Mouse (Mus musculus): Measurements from ENCODE around the gene Wdr89. TPM values are rescaled to one million over a fixed set of nuclear protein-coding genes. Genes with fewer than 3 reads are reported as not detected.

Wdr89 gene
- polyA plus RNA-seq, 1 experiment from 2014 or later: 10.5 TPM

DNA sequence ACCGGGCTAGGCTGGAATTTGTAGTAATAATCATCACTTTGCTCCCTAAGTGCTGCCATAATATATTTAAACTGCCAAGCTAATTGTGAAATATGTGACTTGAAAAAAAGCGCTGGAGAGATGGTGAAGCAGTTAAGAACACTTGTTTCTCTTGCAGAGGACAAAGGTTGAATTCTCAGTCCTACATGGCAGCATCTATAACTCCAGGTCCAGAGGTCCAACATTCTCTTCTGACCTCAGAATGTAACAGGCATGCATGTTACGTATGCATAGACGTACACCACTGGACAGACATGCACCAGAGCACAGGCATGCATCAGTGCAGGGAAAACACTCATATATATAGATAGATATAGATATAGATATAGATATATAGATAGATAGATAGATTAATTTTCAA, 9.1 kb upstream of the Wdr89 start:
- Histone ChIP-seq H3K4me3 (ENCODE audit: low read depth, low read length) (no peak overlapping the region), H3K36me3 (ENCODE audit: control insufficient read depth, insufficient read depth, low read length) (no peaks in the 10 kb centered on the region), H3K27me3 (ENCODE audit: control insufficient read depth, insufficient read depth, low read length) (no peaks in the 10 kb centered on the region), H3K27ac (ENCODE audit: low read depth, low read length) (no peak overlapping the region), H3K9ac (ENCODE audit: low read length) (no peak overlapping the region), H3K4me1 (ENCODE audit: control insufficient read depth, insufficient read depth, low read length) (no peaks in the 10 kb centered on the region), H3K4me2 (no peak overlapping the region), H3K9me3 (ENCODE audit: control insufficient read depth, low read length) (no peaks in the 10 kb centered on the region)
- DNase-seq (ENCODE audit: low spot score, missing footprints): no peak
- ATAC-seq (ENCODE audit: low FRiP score): no peak
- WGBS: 95% methylated on average over 4 of the region's 4 CpGs

DNA sequence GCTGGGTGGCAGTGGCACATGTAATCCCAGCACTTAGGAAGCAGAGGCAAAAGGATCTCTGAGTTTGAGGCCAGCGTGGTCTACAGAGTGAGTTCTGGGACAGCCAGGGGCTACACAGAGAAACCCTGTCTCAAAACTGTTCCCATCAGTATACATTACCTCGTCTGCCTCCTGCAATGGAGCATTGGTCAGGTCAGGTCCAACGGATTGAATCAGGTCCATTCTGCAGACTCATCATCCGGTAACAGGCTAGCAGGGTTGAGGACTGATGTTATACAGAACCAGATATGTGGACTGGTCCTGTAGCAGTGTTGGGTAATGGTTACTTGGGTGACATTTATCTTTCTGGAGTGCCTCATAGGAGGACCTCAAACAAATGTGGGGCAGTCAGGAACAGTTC, 3.3 kb upstream of the Wdr89 start:
- Histone ChIP-seq H3K4me3 (ENCODE audit: low read depth, low read length) (no peak overlapping the region), H3K27ac (ENCODE audit: low read depth, low read length) (no peak overlapping the region), H3K36me3 (ENCODE audit: control insufficient read depth, insufficient read depth, low read length) (no peaks in the 10 kb centered on the region), H3K9me3 (ENCODE audit: control insufficient read depth, low read length) (no peaks in the 10 kb centered on the region), H3K4me1 (ENCODE audit: control insufficient read depth, insufficient read depth, low read length) (peaks cover 12% of the 10 kb centered on the region), H3K9ac (ENCODE audit: low read length) (no peak overlapping the region), H3K4me2 (no peak overlapping the region), H3K27me3 (ENCODE audit: control insufficient read depth, insufficient read depth, low read length) (no peaks in the 10 kb centered on the region)
- ATAC-seq (ENCODE audit: low FRiP score) (no peak), DNase-seq (ENCODE audit: low spot score, missing footprints) (peak; percentile 76)
- 91% methylated on average over 4 of the region's 4 CpGs for WGBS

DNA sequence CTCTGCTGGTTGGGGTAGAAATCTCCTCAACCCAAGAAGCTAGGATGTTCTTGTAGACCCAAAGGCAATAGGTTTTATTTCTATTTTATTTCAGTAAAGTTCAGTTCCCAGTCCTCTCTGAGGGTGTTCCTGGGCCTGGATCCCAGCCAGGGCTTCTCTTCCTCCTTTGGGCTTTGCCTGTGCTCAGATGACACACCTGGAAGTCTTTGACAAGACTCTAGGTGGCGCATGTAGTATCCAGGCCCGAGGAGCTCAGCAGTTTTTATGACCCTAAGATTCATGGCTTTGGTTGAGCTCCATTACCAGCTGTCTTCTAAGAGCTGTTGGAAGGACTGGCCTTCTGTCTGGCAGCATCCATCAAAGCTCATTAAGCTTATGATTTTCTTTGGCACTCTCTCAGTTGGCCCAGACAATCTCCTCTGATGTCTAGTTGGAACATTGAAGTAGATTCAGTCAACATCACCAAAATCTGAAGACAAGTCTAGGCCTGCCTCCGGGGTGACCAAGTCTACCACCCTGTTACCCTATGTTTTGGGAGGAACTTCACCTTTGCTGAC, 2.5 kb upstream of the Wdr89 start:
- 92% methylated on average over 3 of the region's 3 CpGs for WGBS
- H3K9ac ChIP-seq (ENCODE audit: low read length): no peak overlapping the region
- H3K4me1 ChIP-seq (ENCODE audit: control insufficient read depth, insufficient read depth, low read length): peaks cover 12% of the 10 kb centered on the region
- H3K4me2 ChIP-seq: no peak overlapping the region
- no peaks in the 10 kb centered on the region for H3K36me3 ChIP-seq (ENCODE audit: control insufficient read depth, insufficient read depth, low read length)
- H3K4me3 ChIP-seq (ENCODE audit: low read depth, low read length): no peak overlapping the region
- no peaks in the 10 kb centered on the region for H3K9me3 ChIP-seq (ENCODE audit: control insufficient read depth, low read length)
- no peak for ATAC-seq (ENCODE audit: low FRiP score)
- DNase-seq (ENCODE audit: low spot score, missing footprints): no peak
- H3K27me3 ChIP-seq (ENCODE audit: control insufficient read depth, insufficient read depth, low read length): no peaks in the 10 kb centered on the region
- H3K27ac ChIP-seq (ENCODE audit: low read depth, low read length): no peak overlapping the region

- Histone ChIP-seq H3K27me3 (ENCODE audit: control insufficient read depth, insufficient read depth, low read length) (no peaks in the 10 kb centered on the region), H3K4me1 (ENCODE audit: control insufficient read depth, insufficient read depth, low read length) (peaks cover 12% of the 10 kb centered on the region), H3K36me3 (ENCODE audit: control insufficient read depth, insufficient read depth, low read length) (no peaks in the 10 kb centered on the region), H3K9ac (ENCODE audit: low read length) (no peak overlapping the region; the same call in 1 of the 2 replicates), H3K4me2 (peak overlapping the region; percentile 66), H3K4me3 (ENCODE audit: low read depth, low read length) (peak overlapping the region; percentile 68), H3K9me3 (ENCODE audit: control insufficient read depth, low read length) (no peaks in the 10 kb centered on the region), H3K27ac (ENCODE audit: low read depth, low read length) (no peak overlapping the region)
- no peak for DNase-seq (ENCODE audit: low spot score, missing footprints)
- WGBS: 91% methylated on average over 6 of the region's 6 CpGs
- ATAC-seq (ENCODE audit: low FRiP score): no peak
Measured at GRCm38 (mm10) chr12:75670611-75671010, 1.3 kb upstream of the Wdr89 start.

GRCm38 (mm10) chr12:75668916-75669257, 450 bp downstream of the Wdr89 start:
- peak overlapping the region; percentile 81 for H3K9ac ChIP-seq (ENCODE audit: low read length)
- WGBS: 2% methylated on average over 9 of the region's 9 CpGs
- ATAC-seq (ENCODE audit: low FRiP score) (no peak), DNase-seq (ENCODE audit: low spot score, missing footprints) (no peak)
- H3K9me3 ChIP-seq (ENCODE audit: control insufficient read depth, low read length): no peaks in the 10 kb centered on the region
- peak overlapping the region; percentile 82 for H3K4me2 ChIP-seq
- H3K4me3 ChIP-seq (ENCODE audit: low read depth, low read length): peak overlapping the region; percentile 68
- H3K36me3 ChIP-seq (ENCODE audit: control insufficient read depth, insufficient read depth, low read length): no peaks in the 10 kb centered on the region
- no peak overlapping the region for H3K27ac ChIP-seq (ENCODE audit: low read depth, low read length)
- H3K4me1 ChIP-seq (ENCODE audit: control insufficient read depth, insufficient read depth, low read length): peaks cover 12% of the 10 kb centered on the region
- H3K27me3 ChIP-seq (ENCODE audit: control insufficient read depth, insufficient read depth, low read length): no peaks in the 10 kb centered on the region

- ATAC-seq (ENCODE audit: low FRiP score) (no peak), DNase-seq (ENCODE audit: low spot score, missing footprints) (no peak)
- H3K4me1 ChIP-seq (ENCODE audit: control insufficient read depth, insufficient read depth, low read length): peaks cover 12% of the 10 kb centered on the region
- H3K4me2 ChIP-seq: no peak overlapping the region; the same call in 1 of the 2 replicates
- H3K9me3 ChIP-seq (ENCODE audit: control insufficient read depth, low read length): no peaks in the 10 kb centered on the region
- no peak overlapping the region for H3K27ac ChIP-seq (ENCODE audit: low read depth, low read length)
- WGBS: 94% methylated on average over 2 of the region's 2 CpGs
- H3K4me3 ChIP-seq (ENCODE audit: low read depth, low read length): no peak overlapping the region
- H3K9ac ChIP-seq (ENCODE audit: low read length): no peak overlapping the region
- H3K36me3 ChIP-seq (ENCODE audit: control insufficient read depth, insufficient read depth, low read length): no peaks in the 10 kb centered on the region
- H3K27me3 ChIP-seq (ENCODE audit: control insufficient read depth, insufficient read depth, low read length): no peaks in the 10 kb centered on the region
Measured at GRCm38 (mm10) chr12:75668221-75668620, 1.1 kb downstream of the Wdr89 start.

DNA sequence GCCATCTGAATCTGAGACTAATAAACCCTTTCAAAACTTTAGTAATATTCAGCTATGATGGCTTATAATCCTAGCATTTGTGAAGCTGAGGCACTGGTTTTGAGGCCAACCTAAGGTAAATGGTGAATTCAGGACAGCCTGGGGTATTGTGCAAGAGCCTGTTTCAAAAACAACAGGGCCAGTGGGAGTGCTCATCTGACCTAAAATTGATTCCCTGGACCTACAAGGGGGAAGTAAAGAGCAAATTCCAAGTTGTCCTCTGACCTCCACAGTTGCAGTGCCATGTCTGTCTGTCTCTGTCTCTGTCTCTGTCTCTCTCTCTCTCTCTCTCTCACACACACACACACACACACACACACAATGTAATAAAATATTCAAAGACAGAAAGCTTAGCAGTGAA, 2.4 kb downstream of the Wdr89 start:
- no peaks in the 10 kb centered on the region for H3K9me3 ChIP-seq (ENCODE audit: control insufficient read depth, low read length)
- ATAC-seq (ENCODE audit: low FRiP score) (no peak), DNase-seq (ENCODE audit: low spot score, missing footprints) (no peak)
- no peak overlapping the region for H3K27ac ChIP-seq (ENCODE audit: low read depth, low read length)
- H3K4me2 ChIP-seq: no peak overlapping the region
- no peak overlapping the region for H3K9ac ChIP-seq (ENCODE audit: low read length)
- H3K4me1 ChIP-seq (ENCODE audit: control insufficient read depth, insufficient read depth, low read length): peaks cover 12% of the 10 kb centered on the region
- H3K27me3 ChIP-seq (ENCODE audit: control insufficient read depth, insufficient read depth, low read length): no peaks in the 10 kb centered on the region
- no peak overlapping the region for H3K4me3 ChIP-seq (ENCODE audit: low read depth, low read length)
- H3K36me3 ChIP-seq (ENCODE audit: control insufficient read depth, insufficient read depth, low read length): no peaks in the 10 kb centered on the region

DNA sequence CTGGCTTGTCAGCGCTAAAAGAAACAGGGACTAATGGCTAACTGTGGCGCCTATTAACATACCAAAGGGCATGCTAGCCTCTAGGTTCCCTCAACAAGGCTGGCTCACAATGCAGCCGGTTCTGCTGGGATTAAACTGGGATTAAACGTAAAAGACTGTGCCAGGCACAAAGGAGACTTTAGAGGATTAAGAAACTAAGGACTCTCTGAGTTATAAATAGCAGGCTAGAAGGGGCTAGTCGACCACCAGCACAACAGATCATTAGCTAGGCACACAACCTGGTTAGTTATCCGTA, 4.9 kb downstream of the Wdr89 start:
- no peak overlapping the region for H3K4me2 ChIP-seq
- H3K9ac ChIP-seq (ENCODE audit: low read length): no peak overlapping the region
- no peaks in the 10 kb centered on the region; the same call in 1 of the 2 replicates for H3K27me3 ChIP-seq (ENCODE audit: control insufficient read depth, insufficient read depth, low read length)
- ATAC-seq (ENCODE audit: low FRiP score) (no peak), DNase-seq (ENCODE audit: low spot score, missing footprints) (peak; percentile 86)
- H3K4me1 ChIP-seq (ENCODE audit: control insufficient read depth, insufficient read depth, low read length): peaks cover 6% of the 10 kb centered on the region; the same call in 1 of the 2 replicates
- no peaks in the 10 kb centered on the region for H3K36me3 ChIP-seq (ENCODE audit: control insufficient read depth, insufficient read depth, low read length)
- H3K9me3 ChIP-seq (ENCODE audit: control insufficient read depth, low read length): no peaks in the 10 kb centered on the region
- WGBS: 10% methylated on average over 6 of the region's 6 CpGs
- H3K4me3 ChIP-seq (ENCODE audit: low read depth, low read length): no peak overlapping the region
- no peak overlapping the region for H3K27ac ChIP-seq (ENCODE audit: low read depth, low read length)

DNA sequence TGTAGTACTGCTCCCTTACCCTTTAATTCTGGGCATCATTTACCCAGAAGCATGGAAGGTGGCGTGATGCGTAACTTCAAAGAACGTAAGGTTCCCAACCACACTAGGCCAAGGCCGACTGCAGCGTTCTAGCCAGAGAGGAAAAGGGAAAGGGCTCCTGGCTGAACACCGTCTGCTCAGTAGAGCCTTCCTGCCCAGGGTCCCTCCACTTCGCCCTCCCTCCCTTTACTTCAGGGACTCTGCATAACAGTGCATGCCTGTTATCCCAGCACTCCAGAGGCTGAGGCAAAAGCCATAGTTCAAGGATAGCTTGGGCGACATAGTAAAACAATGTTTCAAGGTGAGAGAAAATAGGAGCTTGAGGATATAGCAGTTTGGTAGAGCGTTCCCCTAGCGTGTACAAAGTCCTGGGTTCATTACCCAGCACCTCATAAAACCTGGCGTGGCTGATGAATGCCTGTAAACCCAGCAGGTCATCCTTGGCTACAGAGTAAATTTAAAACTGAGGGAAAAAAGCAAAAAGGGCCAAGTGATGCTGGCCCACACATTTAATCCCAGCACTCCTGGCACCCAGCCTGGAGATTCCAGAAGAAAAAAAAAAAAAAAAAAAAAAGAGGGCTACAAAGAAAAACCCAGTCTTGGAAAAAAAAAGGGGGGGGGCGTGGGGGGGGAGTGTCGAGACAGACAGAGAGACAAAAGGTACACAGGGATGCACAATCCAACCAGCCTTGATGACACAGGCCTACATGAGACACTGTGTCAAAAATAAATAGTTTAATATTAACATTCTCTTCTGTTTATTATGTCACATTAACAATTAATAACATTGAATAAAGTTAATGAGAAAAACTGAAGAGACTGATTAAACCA, 5.5 kb downstream of the Wdr89 start:
- no peak overlapping the region for H3K27ac ChIP-seq (ENCODE audit: low read depth, low read length)
- ATAC-seq (ENCODE audit: low FRiP score) (0 out of 2 replicates have a peak, but pooled peaks have one; percentile 33), DNase-seq (ENCODE audit: low spot score, missing footprints) (peak; percentile 80)
- H3K27me3 ChIP-seq (ENCODE audit: control insufficient read depth, insufficient read depth, low read length): no peaks in the 10 kb centered on the region; the same call in 1 of the 2 replicates
- H3K4me2 ChIP-seq: no peak overlapping the region
- 0 out of 2 replicates have a peak overlapping the region, but pooled peaks have one; percentile 31 for H3K9ac ChIP-seq (ENCODE audit: low read length)
- H3K9me3 ChIP-seq (ENCODE audit: control insufficient read depth, low read length): no peaks in the 10 kb centered on the region
- 32% methylated on average over 12 of the region's 13 CpGs for WGBS
- H3K36me3 ChIP-seq (ENCODE audit: control insufficient read depth, insufficient read depth, low read length): no peaks in the 10 kb centered on the region
- H3K4me1 ChIP-seq (ENCODE audit: control insufficient read depth, insufficient read depth, low read length): peaks cover 5% of the 10 kb centered on the region; the same call in 1 of the 2 replicates
- no peak overlapping the region for H3K4me3 ChIP-seq (ENCODE audit: low read depth, low read length)
